Mouse (Mus musculus) stomach, embryonic 14.5 days (tissue): ENCODE data around the gene H2al1n. TPM values are rescaled to one million over a fixed set of nuclear protein-coding genes. Genes with fewer than 3 reads are reported as not detected.
"Not testable (repeated sequence)": the region's sequence is repeated elsewhere in the genome, so short reads cannot be mapped to it uniquely, and the experiment has no call there.

Experiments used
- ATAC-seq: fragments of 200-750 bp; cut with Nextera tagmentation; 2 replicates; pipeline ENCODE4 v1.8.0; 2017; ENCODE audit warnings: low read depth, moderate TSS enrichment; ENCODE audit not compliant: insufficient number of reproducible peaks, insufficient read depth, low FRiP score
- H3K27ac ChIP-seq: fragments of 300-500 bp; sonication (generic); 2 replicates; pipeline ENCODE4 v1.5.1; 2014; ENCODE audit warnings: mild to moderate bottlenecking, low read length, moderate library complexity, mixed read lengths
- H3K27me3 ChIP-seq: fragments of 300-500 bp; sonication (generic); 2 replicates; pipeline ENCODE4 v1.6.1; 2014; ENCODE audit warnings: low read length, control low read depth, mixed read lengths; ENCODE audit not compliant: control insufficient read depth, insufficient read depth
- H3K36me3 ChIP-seq: fragments of 300-500 bp; sonication (generic); 2 replicates; pipeline ENCODE4 v1.6.1; 2014; ENCODE audit warnings: mild to moderate bottlenecking, control low read depth, low read length, moderate library complexity, mixed read lengths; ENCODE audit not compliant: control insufficient read depth, insufficient read depth
- H3K4me1 ChIP-seq: fragments of 300-500 bp; sonication (generic); 2 replicates; pipeline ENCODE4 v1.6.1; 2014; ENCODE audit warnings: low read length, control low read depth, mixed read lengths; ENCODE audit not compliant: control insufficient read depth, insufficient read depth
- H3K4me2 ChIP-seq: fragments of 300-500 bp; sonication (generic); replicated peaks from 2 replicates; pipeline ENCODE4 v1.6.1; 2014; ENCODE audit warnings: low read depth, low read length, control low read depth
- H3K4me3 ChIP-seq: fragments of 300-500 bp; sonication (generic); 2 replicates; pipeline ENCODE4 v1.5.1; 2014; ENCODE audit warnings: low read depth, low read length, control low read depth
- H3K9ac ChIP-seq: fragments of 300-500 bp; sonication (generic); replicated peaks from 2 replicates; pipeline ENCODE4 v1.6.1; 2014; ENCODE audit warnings: low read depth, mild to moderate bottlenecking, control low read depth, low read length, moderate library complexity, mixed read lengths
- H3K9me3 ChIP-seq: fragments of 300-500 bp; sonication (generic); 2 replicates; pipeline ENCODE4 v1.6.1; 2016; ENCODE audit warnings: low read depth, low read length, control low read depth; ENCODE audit not compliant: control insufficient read depth
- WGBS: fragments of 180-500 bp; shearing (Covaris S2); extraction: QIAGEN DNeasy Blood & Tissue Kit; methylation state at CpG from one replicate; pipeline ENCODE4 v1.1.7; 2014; 5-methylcytosine and 5-hydroxymethylcytosine counted together
- polyA plus RNA-seq: library from polyadenylated mRNA; unstranded; fragments of >200 nt; fragmentation: Nextera tagmentation; extraction: Ambion mirVana; gene quantifications from 2 replicates; pipeline ENCODE4 v1.2.1, GENCODE M21; 2014

Gene H2al1n
- not detected in 2 replicates for polyA plus RNA-seq

DNA sequence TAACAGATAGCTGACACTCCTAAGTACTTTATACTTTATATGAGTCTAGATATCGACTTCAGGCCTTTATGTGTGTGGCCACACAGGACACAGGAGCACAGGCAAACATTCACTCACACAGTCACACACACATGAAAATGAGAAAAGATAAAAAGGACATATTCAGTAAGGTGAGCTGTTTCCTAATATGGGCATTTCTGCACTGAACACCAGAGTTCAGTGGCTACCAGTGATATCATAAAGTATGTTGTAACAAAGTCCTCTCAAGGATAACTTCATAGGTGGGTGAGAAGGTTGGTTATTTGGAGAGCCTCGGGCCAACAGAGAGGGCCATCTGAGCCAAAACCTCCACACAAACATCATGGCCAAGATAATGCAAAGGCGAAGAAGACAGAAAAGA, at the start of gene H2al1n:
Gene H2al1n, plus strand, starts transcription at position 301 of the 400 bp plus-strand sequence.
- H3K4me3 ChIP-seq, H3K9me3 ChIP-seq, H3K9ac ChIP-seq, H3K27ac ChIP-seq, H3K27me3 ChIP-seq, H3K4me1 ChIP-seq, H3K36me3 ChIP-seq, ATAC-seq, H3K4me2 ChIP-seq: not testable (repeated sequence)
- 83% methylated on average over 3 of the region's 3 CpGs for WGBS

DNA sequence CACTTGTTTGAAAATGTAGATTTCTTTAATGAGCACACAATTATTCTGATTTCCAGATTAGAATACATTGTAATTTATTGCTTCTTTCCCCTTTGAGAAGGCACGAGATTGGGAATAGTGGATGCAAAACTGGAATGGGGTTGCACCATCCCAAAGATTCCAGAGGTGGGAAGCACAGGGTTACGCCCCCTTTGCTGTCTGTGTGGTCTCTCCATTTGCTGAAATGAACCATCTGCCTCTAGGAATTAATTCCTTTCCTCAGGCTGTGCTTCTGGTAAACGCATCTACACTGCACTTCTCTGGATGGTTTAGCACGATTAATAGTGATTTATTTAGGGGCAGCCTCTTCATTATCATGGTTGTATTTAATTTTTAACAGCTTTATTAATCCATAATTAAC, 11.7 kb upstream of the H2al1n start:
- no peak for ATAC-seq
- Histone ChIP-seq H3K27me3 (no peaks in the 10 kb centered on the region), H3K4me1 (no peaks in the 10 kb centered on the region), H3K9ac (no peak overlapping the region), H3K4me2 (no peak overlapping the region), H3K4me3 (no peak overlapping the region), H3K36me3 (no peaks in the 10 kb centered on the region), H3K9me3 (no peaks in the 10 kb centered on the region), H3K27ac (no peak overlapping the region)
- 48% methylated on average over 4 of the region's 4 CpGs for WGBS

- H3K27me3 ChIP-seq = no peaks in the 10 kb centered on the region
- H3K4me3 ChIP-seq = no peak overlapping the region
- H3K4me1 ChIP-seq = no peaks in the 10 kb centered on the region
- no peak overlapping the region for H3K9ac ChIP-seq
- no peaks in the 10 kb centered on the region for H3K36me3 ChIP-seq
- no peaks in the 10 kb centered on the region for H3K9me3 ChIP-seq
- 55% methylated on average over 8 of the region's 8 CpGs for WGBS
- H3K27ac ChIP-seq = no peak overlapping the region
- ATAC-seq = no peak
- H3K4me2 ChIP-seq = no peak overlapping the region
These were observed 4.7 kb upstream of the H2al1n start for GRCm38 (mm10) chrX:14206112-14206875.

- H3K4me3 ChIP-seq = no peak overlapping the region
- H3K9me3 ChIP-seq = no peaks in the 10 kb centered on the region
- H3K36me3 ChIP-seq = no peaks in the 10 kb centered on the region
- no peak overlapping the region for H3K9ac ChIP-seq
- 63% methylated on average over 2 of the region's 2 CpGs for WGBS
- no peak overlapping the region for H3K27ac ChIP-seq
- ATAC-seq = no peak
- H3K27me3 ChIP-seq = no peaks in the 10 kb centered on the region
- H3K4me2 ChIP-seq = no peak overlapping the region
- no peaks in the 10 kb centered on the region for H3K4me1 ChIP-seq
These were observed 18.3 kb downstream of the H2al1n start for GRCm38 (mm10) chrX:14229218-14229617.

- H3K36me3 ChIP-seq = no peaks in the 10 kb centered on the region
These were observed 48.8 kb downstream of the H2al1n start for GRCm38 (mm10) chrX:14259597-14260239.

More at GRCm38 (mm10) chrX:14259597-14260239, 48.8 kb downstream of the H2al1n start:
- WGBS = 57% methylated on average over 3 of the region's 3 CpGs
- Histone ChIP-seq H3K27me3 (no peaks in the 10 kb centered on the region), H3K27ac (no peak overlapping the region), H3K4me3 (no peak overlapping the region), H3K9ac (no peak overlapping the region), H3K4me2 (no peak overlapping the region), H3K4me1 (no peaks in the 10 kb centered on the region), H3K9me3 (no peaks in the 10 kb centered on the region)
- no peak for ATAC-seq
